Mouse (Mus musculus) heart, postnatal 0 days (tissue): ENCODE results near the gene Pcolce.

Experiments used
- CTCF ChIP-seq: IDR thresholded peaks from 2 replicates; pipeline ENCODE4 v1.5.1; 2016; ENCODE audit warnings: antibody characterized with exemption, control low read depth, low read depth
- EP300 ChIP-seq: IDR thresholded peaks from 2 replicates; pipeline ENCODE4 v1.6.1; 2016; ENCODE audit warnings: antibody characterized with exemption, low read depth

- TF ChIP-seq EP300 (no peak), CTCF (no peak)
These were observed 10.4 kb upstream of the Pcolce start for GRCm38 (mm10) chr5:137623937-137624530.
